Mouse (Mus musculus) activated CD4-positive, CD25-positive, alpha-beta regulatory T cell, adult 4 months (primary cell): Measurements from ENCODE around the gene Tnpo2. TPM values are rescaled to one million over a fixed set of nuclear protein-coding genes. Genes with fewer than 3 reads are reported as not detected.
A peak's percentile ranks its signal among the peaks of the same experiment; 100 is the strongest.

Experiments used
- ATAC-seq: one replicate; pipeline ENCODE4 v1.8.0; 2017
- polyA plus RNA-seq, 2 experiments: library from polyadenylated mRNA; unstranded; fragments of 100-300 nt; shearing (Covaris generic); gene quantifications; one replicate each; pipeline ENCODE4 v1.2.1; 2017

Gene Tnpo2
- polyA plus RNA-seq, 2 experiments from 2014 or later: 9.2 to 19.4 TPM

- ATAC-seq: no peak
Measured at GRCm38 (mm10) chr8:85027922-85028321, 8.8 kb upstream of the Tnpo2 start.

DNA sequence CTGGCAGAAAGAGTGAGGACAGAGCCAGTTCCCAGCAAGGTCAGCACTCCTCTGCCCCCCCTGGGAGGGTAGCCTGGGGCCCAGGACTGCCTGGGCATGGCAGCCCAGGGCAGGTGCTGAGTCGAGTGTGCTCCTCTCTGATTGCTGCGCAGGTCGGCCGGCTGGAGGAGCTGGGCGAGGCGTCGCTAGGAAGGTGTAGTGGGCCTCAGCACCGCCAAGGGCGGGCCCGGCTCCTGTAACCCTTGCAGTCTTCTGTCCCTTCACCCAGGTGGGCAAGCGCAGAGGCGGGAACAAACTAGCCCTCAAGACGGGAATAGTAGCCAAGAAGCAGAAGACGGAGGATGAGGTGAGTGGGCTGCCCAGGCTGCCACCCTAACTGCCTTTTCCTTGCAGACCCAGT, 7.4 kb upstream of the Tnpo2 start:
- ATAC-seq: no peak

DNA sequence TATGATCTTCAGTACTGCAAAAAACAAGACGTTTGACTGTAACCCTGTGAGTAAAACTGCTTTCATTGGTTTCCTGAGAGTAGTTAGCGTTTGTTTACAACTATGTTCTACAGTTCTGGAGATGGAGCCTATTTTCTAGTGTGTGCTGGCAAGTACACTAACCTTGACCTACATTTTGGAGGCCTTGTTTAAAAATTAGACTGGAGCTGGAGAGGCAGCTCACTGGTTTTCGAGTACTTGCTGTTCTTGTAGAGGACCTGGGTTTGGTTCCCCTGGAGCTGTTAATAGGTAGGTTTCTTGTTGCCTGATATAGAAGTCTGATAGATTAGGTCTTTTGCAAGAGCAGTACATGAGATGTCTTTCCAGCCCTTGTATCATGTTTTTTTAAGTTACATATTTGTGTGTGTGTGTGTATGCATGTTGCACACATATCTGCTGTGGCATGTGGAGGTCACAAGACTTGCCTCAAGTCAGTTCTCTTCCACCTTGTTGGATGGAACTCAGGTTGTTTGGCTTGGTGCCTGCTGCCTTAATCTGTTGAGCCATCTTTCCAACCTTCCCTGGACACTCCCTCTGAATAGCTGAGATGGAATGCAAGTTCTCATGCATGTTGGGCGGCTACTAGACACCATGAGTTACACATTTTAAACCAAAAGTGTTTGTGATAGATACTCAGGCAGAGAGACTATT, 3.9 kb upstream of the Tnpo2 start:
- no peak for ATAC-seq

DNA sequence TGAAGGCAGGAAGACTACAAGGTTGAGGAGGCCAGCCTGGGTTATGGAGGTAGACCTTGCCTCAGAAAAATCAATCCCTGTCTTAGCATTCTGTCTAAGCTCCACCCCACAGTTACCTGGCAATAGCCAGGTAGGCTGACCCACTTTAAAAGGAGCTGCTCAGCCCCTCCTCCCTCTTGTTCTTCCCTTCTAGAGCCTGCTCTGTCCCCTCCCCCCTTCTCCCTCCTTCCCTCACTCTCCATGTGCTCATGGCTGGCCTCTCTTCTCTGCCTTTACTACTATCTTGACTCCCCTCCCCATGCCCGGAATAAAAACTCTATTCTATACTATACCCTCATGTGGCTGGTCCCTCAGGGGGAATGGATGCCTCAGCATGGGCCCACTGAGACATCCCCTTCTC, 2.8 kb upstream of the Tnpo2 start:
- ATAC-seq: no peak

GRCm38 (mm10) chr8:85034764-85035163, 2.0 kb upstream of the Tnpo2 start:
- peak; percentile 40 for ATAC-seq

DNA sequence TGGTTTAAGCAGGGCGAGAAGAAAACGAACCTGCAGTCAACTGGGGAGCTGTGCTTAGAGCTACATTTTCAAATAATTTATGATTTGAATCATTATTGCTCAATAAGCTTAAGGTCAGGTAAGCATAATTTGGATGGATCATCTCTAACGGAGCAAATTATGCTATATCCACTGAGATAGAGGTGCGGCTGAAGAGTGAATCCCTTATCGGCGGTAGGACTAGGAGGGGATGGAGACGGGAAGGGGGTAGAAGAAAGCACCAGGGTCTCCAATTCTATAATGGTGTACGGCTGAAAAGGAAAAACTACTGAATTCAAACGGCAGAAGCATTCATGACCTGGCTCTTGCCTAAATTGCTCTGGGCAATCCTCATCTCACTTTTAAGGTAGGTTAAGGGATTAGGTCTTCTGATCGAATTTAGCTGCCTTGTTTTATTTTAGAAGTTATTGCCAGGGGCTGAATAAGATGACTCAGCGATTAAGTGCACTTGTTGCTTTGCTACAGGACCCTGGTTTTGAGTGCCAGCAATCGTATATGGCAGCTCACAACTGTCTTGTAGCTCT, 1.5 kb upstream of the Tnpo2 start:
- no peak for ATAC-seq

- no peak for ATAC-seq
Measured at GRCm38 (mm10) chr8:85035728-85036310, 896 bp upstream of the Tnpo2 start.

- ATAC-seq: peak; percentile 6
Measured at GRCm38 (mm10) chr8:85036381-85036717, 366 bp upstream of the Tnpo2 start.

GRCm38 (mm10) chr8:85037366-85037680, 608 bp downstream of the Tnpo2 start:
- ATAC-seq: no peak

DNA sequence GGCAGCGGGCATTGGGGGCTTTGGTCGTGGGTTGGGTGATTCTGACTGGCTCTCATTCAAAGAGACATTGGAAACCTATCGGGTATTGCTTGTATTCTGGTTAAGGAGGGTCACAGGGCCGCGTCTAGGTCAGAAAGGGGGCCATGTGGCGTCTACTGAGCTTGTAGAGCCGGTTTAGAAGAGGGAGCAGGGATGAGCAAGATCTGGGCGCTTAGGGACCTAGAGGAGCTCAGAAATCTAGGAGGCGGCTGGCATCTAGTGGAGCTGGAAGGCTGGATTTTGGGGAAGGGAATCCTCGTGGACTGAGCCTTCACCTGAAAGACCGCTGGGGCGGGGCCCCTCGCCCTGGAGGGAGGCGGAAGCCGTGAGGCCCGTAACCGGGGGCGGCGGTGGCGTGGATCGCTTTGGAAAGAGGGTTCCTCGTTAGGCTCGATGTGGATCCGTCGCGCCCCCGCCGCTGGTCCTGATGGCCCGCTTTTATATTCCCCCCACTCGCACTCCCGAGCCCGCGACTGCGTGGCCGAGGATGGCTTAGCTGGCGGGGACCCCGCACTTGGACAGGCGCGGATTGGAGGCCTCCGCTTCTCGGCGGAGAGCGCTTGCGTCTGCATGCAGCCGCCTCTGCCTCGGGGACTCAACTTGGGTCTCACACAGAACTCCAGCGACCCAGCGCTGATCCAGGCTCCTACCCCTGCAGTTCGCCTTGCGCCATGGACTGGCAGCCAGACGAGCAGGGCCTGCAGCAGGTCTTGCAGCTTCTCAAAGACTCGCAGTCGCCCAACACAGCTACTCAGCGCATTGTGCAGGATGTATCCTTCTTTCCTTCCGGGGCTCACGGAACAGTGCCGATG, 1.2 kb downstream of the Tnpo2 start:
- peak; percentile 33 for ATAC-seq

- ATAC-seq: no peak
Measured at GRCm38 (mm10) chr8:85043619-85044018, 6.9 kb downstream of the Tnpo2 start.

DNA sequence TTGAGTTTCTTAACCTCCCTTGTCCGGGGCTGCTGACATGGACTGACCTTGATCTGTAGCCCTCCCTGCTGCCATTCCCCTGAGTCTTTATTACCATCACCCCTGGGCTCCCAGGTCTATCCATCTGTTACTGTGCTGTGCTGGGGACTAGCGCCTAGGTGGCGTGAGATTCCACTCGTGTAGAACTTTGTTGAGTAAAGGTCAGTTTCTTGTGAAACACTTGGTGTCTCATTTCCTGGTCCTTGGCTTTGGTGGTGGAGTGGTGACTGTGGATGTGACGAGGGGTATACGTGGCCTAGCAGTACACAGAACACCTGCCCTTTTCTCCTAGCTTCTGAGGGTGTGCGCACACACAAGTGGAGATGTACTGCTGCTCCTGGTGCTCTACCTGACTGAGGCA, 20.7 kb downstream of the Tnpo2 start:
- no peak for ATAC-seq

DNA sequence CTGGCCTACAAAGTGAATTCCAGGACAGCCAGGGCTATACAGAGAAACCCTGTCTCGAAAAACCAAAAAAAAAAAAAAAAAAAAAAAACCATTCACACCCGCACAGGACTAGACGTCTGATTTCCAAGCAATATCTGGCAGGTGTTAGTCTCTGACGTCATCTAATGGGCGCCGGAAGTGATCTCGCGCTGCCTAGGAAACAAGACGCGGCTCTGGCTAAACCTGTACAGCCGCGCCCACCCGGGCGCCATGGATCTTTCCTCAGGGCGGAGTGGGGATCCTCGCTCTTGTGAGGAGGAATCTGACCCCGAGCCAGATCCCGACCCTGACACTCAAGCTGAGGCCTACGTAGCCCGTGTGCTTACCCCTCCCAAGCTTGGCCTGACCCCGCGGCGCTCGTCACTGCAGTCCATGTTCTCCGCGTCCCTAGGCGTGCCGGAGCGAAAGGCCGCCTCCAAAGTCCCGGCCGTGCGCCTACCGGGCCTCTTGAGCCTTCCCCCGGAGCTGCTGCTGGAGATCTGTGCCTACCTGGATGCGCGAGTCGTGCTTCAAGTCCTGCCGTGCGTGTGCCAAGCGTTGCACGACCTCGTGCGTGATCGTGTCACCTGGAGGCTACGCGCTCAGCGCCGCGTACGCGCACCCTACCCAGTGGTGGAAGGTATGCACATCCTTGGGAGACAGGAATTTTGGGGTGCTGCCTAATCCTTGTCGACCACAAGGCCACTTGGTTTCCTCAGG, 23.3 kb downstream of the Tnpo2 start, which contains the start of gene Fbxw9:
Gene Fbxw9, plus strand, starts transcription at position 177 of the 738 bp plus-strand sequence.
- ATAC-seq: peak; percentile 99

DNA sequence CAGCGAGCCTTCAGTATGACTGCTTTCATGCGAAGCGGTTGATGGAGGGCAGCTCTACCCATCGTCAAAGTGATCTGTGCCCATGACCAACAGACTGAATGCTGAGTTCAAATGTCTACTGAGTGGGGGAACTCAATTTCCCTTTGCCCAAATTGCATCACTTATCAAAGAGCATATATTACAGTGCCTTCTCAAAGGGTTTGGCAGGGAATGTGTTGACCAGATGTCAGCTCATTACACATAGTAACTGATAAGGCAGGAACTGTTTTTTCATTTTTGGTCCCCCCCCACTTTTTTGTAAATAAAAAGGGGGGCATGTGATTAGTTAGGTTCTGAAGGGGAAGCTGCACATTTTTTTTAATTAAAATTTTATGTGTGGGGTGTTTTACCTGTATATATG, 25.9 kb downstream of the Tnpo2 start:
- no peak for ATAC-seq

GRCm38 (mm10) chr8:85065213-85065612, 28.5 kb downstream of the Tnpo2 start:
- no peak for ATAC-seq

- ATAC-seq: no peak
Measured at GRCm38 (mm10) chr8:85067155-85067554, 30.4 kb downstream of the Tnpo2 start.

- ATAC-seq: no peak
Measured at GRCm38 (mm10) chr8:85067982-85068381, 31.3 kb downstream of the Tnpo2 start, which contains the start of gene Gm5741. Gene Gm5741, minus strand, starts transcription at chr8:85067982.

DNA sequence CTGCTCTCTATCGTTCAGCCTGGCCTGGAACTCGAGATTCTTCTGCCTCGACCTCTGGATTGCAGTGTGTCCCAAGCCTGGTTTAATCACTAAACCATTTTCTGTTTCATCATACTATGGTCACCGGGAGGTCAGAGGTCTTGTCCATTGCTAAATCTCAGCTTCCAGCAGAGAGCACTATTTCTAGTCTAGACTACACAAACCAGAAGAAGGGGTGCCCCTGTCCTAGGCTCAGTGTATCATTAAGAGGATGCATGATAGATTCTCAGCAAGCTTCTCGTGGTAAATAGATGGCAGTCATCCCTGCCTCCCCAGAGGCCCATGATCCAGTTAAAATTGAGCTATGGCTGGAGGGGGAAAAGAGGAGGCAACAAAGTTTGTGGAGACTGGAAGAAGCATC, 34.3 kb downstream of the Tnpo2 start:
- no peak for ATAC-seq

DNA sequence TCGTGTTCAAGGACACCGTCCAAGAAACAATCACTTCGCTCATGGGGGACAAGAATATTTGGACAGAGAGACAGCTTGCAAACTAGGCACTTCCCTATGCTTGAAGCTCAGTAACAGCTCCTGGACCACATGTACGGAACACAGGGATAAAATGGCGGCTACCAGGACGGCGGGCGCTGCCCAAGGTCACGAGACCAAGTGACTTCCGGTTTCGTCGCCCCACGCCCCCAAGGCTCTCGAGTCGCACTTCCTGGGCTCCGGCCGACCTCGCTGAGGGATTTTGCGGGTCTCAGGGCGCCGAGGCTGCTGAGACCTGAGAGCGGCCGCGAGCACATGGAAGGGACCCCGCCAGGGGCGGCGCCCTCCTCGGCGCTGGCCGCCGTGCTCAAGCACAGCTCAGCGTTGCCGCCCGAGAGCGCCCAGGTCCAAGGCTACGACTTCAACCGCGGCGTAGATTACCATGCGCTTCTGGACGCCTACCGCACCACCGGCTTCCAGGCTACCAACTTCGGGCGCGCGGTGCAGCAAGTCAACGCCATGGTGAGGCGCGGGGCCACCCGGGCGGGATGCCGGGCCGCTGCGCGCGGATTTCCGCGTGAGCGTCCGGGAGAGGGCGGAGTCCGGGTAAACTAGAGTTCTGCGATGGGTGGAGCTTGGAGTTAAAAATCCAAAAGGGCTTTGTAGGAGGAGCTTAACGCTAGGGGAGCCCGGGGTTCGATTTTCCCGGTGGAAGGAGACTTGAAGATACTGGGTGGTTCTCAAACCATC, 35.0 kb downstream of the Tnpo2 start, which contains the start of gene Dhps:
Gene Dhps, plus strand, starts transcription at position 244 of the 768 bp plus-strand sequence.
- peak; percentile 91 for ATAC-seq

GRCm38 (mm10) chr8:85072364-85072929, 35.7 kb downstream of the Tnpo2 start:
- no peak for ATAC-seq

- no peak for ATAC-seq
Measured at GRCm38 (mm10) chr8:85073041-85073612, 36.4 kb downstream of the Tnpo2 start.
